Mouse (Mus musculus) heart, adult 2 months (tissue): ENCODE data around the gene Lamb1.

Experiments
- CTCF ChIP-seq: fragments of 200-600 bp; IDR thresholded peaks from 2 replicates; pipeline ENCODE4 v1.8.1; 2022; ENCODE audit warnings: antibody characterized with exemption, mild to moderate bottlenecking, moderate library complexity
- POLR2A ChIP-seq: fragments of 200-500 bp; IDR thresholded peaks from 2 replicates; pipeline ENCODE4 v1.6.1; 2011; ENCODE audit warnings: mild to moderate bottlenecking, low read depth, low read length, control low read depth; ENCODE audit not compliant: insufficient read depth

GRCm38 (mm10) chr12:31298530-31298929, 33.5 kb downstream of the Lamb1 start:
- TF ChIP-seq CTCF (no peak), POLR2A (no peak)
